Mouse (Mus musculus) kidney, adult 2 months (tissue): ENCODE results near the gene Ulk1. TPM values are rescaled to one million over a fixed set of nuclear protein-coding genes. Genes with fewer than 3 reads are reported as not detected.
"Not testable (repeated sequence)": the region's sequence is repeated elsewhere in the genome, so short reads cannot be mapped to it uniquely, and the experiment has no call there.

ENCODE experiments used
- DNase-seq: peaks from one replicate; pipeline ENCODE4 v3.0.0; 2021
- H3K27ac ChIP-seq: fragments of 200-500 bp; 2 replicates; pipeline ENCODE4 v1.5.1; 2012; ENCODE audit warnings: low read depth, low read length, control low read depth, inconsistent platforms; ENCODE audit not compliant: insufficient read depth
- H3K27me3 ChIP-seq: fragments of 200-500 bp; replicated peaks from 2 replicates; pipeline ENCODE4 v1.6.1; 2012; ENCODE audit warnings: mild to moderate bottlenecking, moderate library complexity, low read length, inconsistent platforms; ENCODE audit not compliant: control insufficient read depth, insufficient read depth
- H3K36me3 ChIP-seq: fragments of 200-500 bp; 2 replicates; pipeline ENCODE4 v1.6.1; 2012; ENCODE audit warnings: mild to moderate bottlenecking, moderate library complexity, low read length, inconsistent platforms; ENCODE audit not compliant: control insufficient read depth, insufficient read depth
- H3K4me1 ChIP-seq: fragments of 200-500 bp; 2 replicates; pipeline ENCODE4 v1.6.1; 2011; ENCODE audit warnings: low read length; ENCODE audit not compliant: control insufficient read depth, insufficient read depth
- H3K4me3 ChIP-seq: fragments of 200-500 bp; 2 replicates; pipeline ENCODE4 v1.5.1; 2011; ENCODE audit warnings: mild to moderate bottlenecking, low read depth, low read length, control low read depth; ENCODE audit not compliant: insufficient read depth
- CTCF ChIP-seq: fragments of 200-500 bp; conservative IDR thresholded peaks from 2 replicates; pipeline ENCODE4 v1.5.1; 2011; ENCODE audit warnings: low read depth, mild to moderate bottlenecking, control low read depth, low read length, moderate library complexity, mixed read lengths; ENCODE audit not compliant: insufficient read depth, insufficient read length
- POLR2A ChIP-seq: fragments of 200-500 bp; IDR thresholded peaks from one replicate; pipeline ENCODE4 v1.6.1; 2011; ENCODE audit warnings: low read depth, low read length, control low read depth
- WGBS: fragments of 180-500 bp; shearing (Covaris S2); methylation state at CpG from one replicate; pipeline ENCODE4 v1.1.7; 2018; 5-methylcytosine and 5-hydroxymethylcytosine counted together
- polyA plus RNA-seq: library from polyadenylated mRNA; depleted of rRNA; stranded (reverse); fragments of >200 nt; gene quantifications from 2 replicates; pipeline ENCODE4 v1.2.3, GENCODE M21; 2012

The Ulk1 gene
- polyA plus RNA-seq, 1 experiment: 43.7 TPM

DNA sequence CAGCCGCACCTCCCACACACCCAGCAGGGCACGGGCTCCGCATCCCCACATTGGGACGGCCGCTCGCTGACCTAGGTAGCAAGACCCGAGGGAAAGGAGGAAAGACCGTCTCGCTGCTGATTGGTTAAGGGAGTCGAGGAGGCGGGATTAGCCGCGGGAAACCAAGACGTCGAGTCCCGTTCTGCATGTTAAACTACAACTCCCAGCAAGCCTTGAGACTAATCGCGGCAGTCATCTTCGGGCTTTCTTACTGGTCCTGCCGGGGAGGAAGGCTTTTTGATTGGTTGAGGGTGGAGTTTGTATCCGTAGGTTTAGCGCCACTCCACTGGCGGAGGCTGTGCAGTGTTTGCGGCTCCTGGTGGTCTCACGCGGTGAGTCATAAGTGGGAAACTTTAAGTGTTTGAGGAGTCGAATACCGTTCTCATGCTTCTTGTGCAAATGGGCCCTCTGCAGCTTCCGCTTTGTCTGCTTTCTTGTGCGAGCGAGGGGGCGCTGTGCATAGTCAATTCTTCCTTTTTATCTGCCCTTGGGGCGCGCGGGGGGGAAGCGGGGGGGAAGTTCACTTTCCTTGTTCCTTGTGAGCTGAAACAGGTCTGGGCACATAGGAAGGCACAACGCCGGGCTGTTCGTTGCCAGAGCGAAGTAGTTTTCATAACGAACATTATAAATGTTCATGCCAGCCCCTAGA is 29.9 kb upstream of the Ulk1 start, which contains the start of the genes Hscb and Chek2:
Gene Hscb, minus strand, starts transcription at position 100 of the 688 bp plus-strand sequence.
Gene Chek2, plus strand, starts transcription at position 302 of the 688 bp plus-strand sequence.
- DNase-seq: peak; percentile 100
- Histone ChIP-seq H3K4me3 (peak within 1 kb of the TSS; percentile 81), H3K4me1 (peaks cover 5% of the 10 kb centered on the region; the same call in 1 of the 2 replicates), H3K27ac (peak within 1 kb of the TSS; percentile 59), H3K36me3 (no peaks in the 10 kb centered on the region), H3K27me3 (no peaks in the 10 kb centered on the region)
- peak; percentile 41 for TF ChIP-seq CTCF
- peak; percentile 25 for TF ChIP-seq POLR2A
- WGBS: under 1% methylated on average over 41 of the region's 41 CpGs

DNA sequence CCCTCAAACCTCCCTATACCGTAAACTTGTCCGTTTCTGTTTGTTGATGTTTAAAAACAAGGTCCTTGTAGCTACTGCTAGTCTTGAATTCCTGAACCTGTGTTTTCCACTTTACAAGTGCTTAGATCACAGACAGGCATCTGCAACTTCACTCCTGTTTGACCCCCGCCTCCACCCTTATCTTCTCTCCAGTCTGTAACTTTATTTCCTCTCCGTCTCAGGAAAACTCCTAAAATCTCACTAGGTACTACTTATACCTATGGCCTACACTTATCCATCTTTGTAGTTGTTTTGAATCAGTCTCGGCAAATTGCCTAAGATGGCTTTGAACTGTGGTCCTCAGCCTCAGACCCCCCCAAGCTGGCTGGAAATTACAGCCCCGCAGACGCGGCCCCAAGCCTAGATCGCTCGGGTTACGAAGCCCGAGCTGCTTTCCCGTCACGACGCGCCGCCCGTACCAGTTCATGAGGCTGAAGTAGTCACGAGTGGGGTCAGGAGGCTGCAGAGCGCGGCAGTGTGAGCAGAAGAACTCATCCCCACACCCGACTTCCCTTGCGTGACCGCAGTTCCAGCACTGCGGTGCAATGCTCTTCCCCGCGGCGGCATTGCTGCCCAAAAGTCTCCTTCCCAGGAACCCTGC is 29.3 kb upstream of the Ulk1 start:
- TF ChIP-seq POLR2A: no peak
- TF ChIP-seq CTCF: no peak
- Histone ChIP-seq H3K4me1 (peaks cover 5% of the 10 kb centered on the region; the same call in 1 of the 2 replicates), H3K27me3 (no peaks in the 10 kb centered on the region), H3K36me3 (no peaks in the 10 kb centered on the region), H3K27ac (peak overlapping the region; percentile 59), H3K4me3 (peak overlapping the region; percentile 81)
- DNase-seq: no peak
- 4% methylated on average over 28 of the region's 28 CpGs for WGBS

DNA sequence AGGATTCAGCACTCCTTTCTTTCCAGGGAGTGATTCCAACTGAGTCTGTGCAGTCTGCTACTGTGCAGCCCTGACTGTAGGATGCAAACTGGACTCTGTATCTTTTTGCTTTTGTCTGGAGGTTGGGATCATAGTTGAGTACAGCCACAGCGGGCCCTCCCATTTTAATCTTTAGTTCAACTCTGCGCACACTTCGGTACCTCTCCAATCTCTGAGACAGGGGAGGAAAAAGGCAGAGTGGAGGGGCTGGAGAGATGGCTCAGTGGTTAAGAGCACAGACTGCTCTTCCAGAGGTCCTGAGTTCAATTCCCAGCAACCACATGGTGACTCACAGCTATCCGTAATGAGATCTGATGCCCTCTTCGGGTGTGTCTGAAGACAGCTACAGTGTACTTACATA is 28.1 kb upstream of the Ulk1 start:
- H3K36me3 ChIP-seq, DNase-seq, H3K4me3 ChIP-seq, H3K4me1 ChIP-seq, H3K27me3 ChIP-seq, H3K27ac ChIP-seq: not testable (repeated sequence)
- WGBS: 87% methylated on average over 5 of the region's 5 CpGs

DNA sequence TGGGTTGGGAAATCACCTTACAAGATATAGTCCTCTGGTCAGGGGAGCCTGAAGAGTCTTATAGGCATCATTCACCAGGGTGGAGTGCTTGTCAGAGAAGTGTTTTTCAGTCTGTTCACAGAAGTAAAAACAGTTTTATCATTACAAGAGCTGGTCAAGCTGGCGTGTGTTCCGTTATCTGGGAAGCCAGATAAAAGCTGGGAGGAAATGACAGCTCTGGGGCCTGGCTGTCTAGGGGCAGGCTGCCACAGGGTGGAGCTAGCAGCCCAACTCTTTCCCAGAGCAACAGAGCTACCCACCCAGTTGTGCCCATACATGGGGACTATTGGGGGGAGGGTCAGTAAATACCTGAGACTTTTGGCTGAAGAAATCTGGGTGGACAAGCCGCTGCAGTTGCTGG is 26.1 kb upstream of the Ulk1 start:
- DNase-seq: peak; percentile 59
- Histone ChIP-seq H3K27me3 (no peaks in the 10 kb centered on the region), H3K36me3 (no peaks in the 10 kb centered on the region), H3K4me3 (no peak overlapping the region), H3K4me1 (peaks cover 5% of the 10 kb centered on the region; the same call in 1 of the 2 replicates), H3K27ac (no peak overlapping the region)
- peak; percentile 61 for TF ChIP-seq CTCF
- TF ChIP-seq POLR2A: no peak
- WGBS: 43% methylated on average over 3 of the region's 3 CpGs

DNA sequence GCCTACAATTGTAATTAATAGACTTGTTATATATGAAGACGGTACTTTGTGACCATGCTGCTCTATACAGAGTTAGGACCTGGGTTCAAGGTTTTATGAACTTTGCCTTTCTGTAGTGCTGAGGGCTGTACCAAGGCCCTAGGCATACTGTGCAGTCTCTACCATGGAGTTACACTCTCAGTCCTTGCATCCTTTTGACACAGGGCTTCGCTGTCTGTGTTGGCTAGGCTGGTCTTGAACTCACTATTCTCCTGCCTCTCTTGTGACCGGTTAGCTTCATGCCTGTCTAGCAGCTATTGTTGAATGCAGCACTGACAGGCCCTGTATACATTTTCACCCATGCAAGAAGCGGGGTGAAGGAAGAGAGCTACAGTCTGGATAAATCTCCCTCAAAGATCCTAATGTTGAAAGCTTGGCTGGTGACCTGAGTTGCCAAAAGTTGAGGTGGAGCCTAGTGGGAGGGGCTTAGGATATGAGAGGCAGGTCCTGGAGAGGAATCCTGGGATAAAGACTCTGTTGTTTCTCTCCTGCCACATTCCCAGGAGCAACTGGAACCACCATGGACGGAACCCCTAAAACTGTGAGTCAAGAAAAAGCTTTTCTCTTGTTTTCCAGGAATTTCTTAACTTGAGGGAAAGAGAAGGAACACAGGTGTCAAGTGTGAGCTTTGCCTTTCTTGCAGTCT is 21.3 kb upstream of the Ulk1 start:
- WGBS: 97% methylated on average over 5 of the region's 5 CpGs
- Histone ChIP-seq H3K27ac (no peak overlapping the region), H3K4me3 (no peak overlapping the region), H3K4me1 (peaks cover 18% of the 10 kb centered on the region), H3K27me3 (no peaks in the 10 kb centered on the region), H3K36me3 (no peaks in the 10 kb centered on the region)
- DNase-seq: no peak
- no peak for TF ChIP-seq POLR2A
- no peak for TF ChIP-seq CTCF

DNA sequence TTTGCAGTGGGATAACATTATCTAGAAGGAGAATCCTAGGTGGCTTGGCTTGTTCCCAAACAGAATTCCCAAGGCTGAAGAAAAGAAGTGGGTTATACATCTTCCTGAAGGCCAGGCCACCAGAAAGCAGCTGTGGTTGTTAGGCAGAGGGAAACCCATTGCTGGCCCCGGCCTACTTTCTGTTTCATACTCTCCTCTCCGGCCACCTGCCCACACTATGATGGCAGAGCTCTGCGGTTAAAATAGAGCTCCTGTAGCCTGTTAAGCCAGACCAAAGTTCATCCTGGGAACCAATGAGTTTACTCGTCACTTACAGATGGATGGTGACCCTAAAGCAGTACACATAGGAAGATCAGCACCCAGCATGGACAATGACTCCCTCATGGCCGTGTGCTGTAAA is 17.7 kb upstream of the Ulk1 start:
- Histone ChIP-seq H3K36me3 (no peaks in the 10 kb centered on the region), H3K27ac (peak overlapping the region; percentile 79), H3K4me3 (no peak overlapping the region), H3K4me1 (peaks cover 20% of the 10 kb centered on the region), H3K27me3 (no peaks in the 10 kb centered on the region)
- WGBS: 59% methylated on average over 5 of the region's 5 CpGs
- DNase-seq: peak; percentile 39
- TF ChIP-seq POLR2A: no peak
- no peak for TF ChIP-seq CTCF
